Mouse (Mus musculus): Measurements from ENCODE around the gene Scgb2b19.
"Not testable (repeated sequence)": the region's sequence is repeated elsewhere in the genome, so short reads cannot be mapped to it uniquely, and the experiment has no call there.

Gene Scgb2b19

GRCm38 (mm10) chr7:33280238-33280637 is at the start of gene Scgb2b19:
Gene Scgb2b19, minus strand, starts transcription at chr7:33280338.
- not testable (repeated sequence) for DNase-seq

GRCm38 (mm10) chr7:33286991-33287390 is 6.9 kb upstream of the Scgb2b19 start, which contains the start of gene Scgb1b19:
Gene Scgb1b19, plus strand, starts transcription at chr7:33287291.
- DNase-seq = not testable (repeated sequence)

Measured in kidney, postnatal 14 days (tissue).